Mouse (Mus musculus): ENCODE measurements around the gene S100a2. TPM values are rescaled to one million over a fixed set of nuclear protein-coding genes. Genes with fewer than 3 reads are reported as not detected.

S100a2 gene
- polyA plus RNA-seq (2015; fragmentation: Nextera tagmentation; extraction: Ambion mirVana): 1.2 and 1.5 TPM in 2 replicates

DNA sequence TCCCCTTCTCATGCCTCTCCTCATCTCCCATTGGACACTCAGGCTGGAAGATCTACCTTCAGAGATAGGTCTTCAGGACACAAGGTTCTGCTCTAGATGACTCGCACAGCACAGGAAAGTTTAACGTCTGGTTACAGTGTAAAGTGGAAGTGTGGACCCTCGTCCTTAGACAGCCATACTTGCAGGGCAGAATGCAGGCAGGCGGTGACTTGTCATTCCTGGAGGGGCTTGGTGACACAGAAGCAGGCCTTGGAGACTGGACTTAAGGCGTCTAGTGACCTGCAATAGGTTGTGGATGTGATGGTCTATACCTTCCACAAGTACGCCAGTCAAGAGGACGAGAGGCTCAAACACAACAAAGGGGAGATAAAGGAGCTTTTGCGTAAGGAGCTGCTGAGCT is at the start of gene S100a2:
S100a2 (plus strand) TSS at position 301 of the 400 bp plus-strand sequence.
- DNase-seq (ENCODE audit: low spot score): no peak

DNA sequence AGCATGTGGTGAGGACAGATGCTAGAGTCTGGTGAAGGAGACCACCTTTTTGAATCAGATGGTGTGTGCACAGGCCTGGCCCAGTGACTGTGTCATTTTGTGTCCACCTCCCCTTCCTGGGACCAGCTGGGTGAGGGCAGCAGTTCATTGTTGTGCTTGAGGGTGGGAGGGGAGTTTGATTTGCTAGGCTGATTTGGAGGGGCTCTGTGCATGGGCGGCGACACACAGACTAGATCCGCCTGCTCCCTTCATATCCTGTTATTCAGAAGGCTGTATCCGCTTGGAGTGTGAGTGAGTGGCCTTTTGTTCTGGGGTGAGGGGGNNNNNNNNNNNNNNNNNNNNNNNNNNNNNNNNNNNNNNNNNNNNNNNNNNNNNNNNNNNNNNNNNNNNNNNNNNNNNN is 49.1 kb upstream of the S100a2 start:
- DNase-seq (ENCODE audit: low spot score): no peak

DNA sequence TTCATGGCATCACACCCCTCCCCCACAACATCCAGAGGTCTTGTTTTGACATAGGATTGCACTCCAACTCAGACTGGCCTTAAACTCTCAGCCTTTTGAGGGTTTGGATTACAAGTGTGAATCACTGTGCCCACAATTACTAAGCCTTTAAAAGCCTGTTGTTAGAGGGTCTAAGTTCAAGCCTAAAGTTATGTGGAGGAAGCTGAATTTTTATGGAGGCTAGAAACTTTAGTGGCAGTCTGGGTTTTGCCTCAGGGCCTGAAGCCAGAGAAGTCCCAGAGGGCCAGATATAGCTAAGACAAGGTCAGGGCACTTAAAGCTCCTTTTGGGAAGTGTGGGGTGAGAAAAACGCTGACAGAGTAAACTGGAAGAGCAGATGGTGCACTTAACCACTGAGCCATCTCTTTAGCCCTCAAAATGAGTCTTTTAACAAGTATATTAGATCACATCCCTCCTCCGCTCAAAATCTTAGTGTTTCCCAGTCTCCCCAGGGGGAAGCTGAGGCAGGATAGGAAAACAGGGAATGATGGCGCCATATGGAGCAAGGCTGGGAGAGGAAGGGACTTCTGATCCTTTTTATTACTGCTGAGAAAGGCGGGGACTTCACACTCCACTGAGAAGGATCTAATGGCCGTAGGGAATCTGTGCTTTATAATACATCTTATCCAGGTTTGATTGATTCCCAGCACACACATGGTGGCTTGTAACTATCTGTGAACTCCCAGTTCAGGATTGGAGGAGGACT is 40.2 kb upstream of the S100a2 start:
- DNase-seq (ENCODE audit: low spot score): no peak

- no peak for DNase-seq (ENCODE audit: low spot score)
Measured at GRCm38 (mm10) chr3:90550421-90550790, 39.6 kb upstream of the S100a2 start.

DNA sequence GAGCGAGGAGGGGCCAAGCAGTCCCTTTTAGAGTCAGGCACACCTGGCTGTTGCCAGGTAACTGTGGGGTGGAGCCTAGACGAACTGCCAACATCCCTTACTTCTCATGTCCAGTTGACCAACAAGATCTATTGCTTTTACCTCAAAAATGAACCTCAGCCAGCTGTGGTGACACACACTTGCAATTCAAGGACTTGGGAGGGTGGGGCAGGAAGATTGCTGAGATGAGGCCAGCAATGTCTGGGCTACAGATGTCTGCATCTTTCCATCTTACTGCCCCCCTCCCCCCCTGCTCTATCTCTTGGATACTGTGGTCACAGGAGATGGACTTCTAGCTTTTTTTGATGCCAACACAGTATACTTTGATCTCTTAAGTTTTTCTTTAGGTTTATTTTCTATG is 37.8 kb upstream of the S100a2 start:
- DNase-seq (ENCODE audit: low spot score): no peak

GRCm38 (mm10) chr3:90555954-90556353 is 34.1 kb upstream of the S100a2 start:
- no peak for DNase-seq (ENCODE audit: low spot score)

DNA sequence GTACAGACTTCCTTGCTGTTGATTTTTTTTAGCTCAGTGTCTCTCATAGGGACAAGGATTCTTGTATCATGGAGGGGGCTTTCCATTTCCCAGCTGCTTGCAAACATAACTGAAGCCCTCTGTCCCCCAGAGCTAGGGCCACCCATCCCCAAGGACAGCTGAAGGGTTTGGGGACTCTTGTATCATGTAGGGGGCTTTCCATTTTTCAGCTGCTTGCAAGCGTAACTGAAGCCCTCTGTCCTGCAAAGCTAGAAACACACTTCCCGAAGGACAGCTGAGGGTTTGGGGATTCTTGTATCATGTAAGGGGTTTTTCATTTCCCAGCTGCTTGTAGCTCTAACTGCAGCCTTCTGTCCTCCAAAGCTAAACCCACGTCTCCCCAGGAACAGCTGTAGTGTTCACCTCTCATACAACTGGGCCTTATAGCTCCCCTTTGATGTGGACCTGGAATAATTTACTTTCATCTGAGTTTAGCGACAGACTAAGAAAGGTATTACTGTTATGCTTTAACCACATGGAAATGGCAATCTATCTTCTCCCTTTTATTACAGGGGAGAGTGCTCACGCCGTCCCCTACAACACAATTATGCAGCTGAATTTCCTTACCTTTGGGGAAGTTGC is 29.9 kb upstream of the S100a2 start, which contains the start of gene S100a3:
S100a3 (plus strand) TSS at position 571 of the 621 bp plus-strand sequence.
- no peak for DNase-seq (ENCODE audit: low spot score)

DNA sequence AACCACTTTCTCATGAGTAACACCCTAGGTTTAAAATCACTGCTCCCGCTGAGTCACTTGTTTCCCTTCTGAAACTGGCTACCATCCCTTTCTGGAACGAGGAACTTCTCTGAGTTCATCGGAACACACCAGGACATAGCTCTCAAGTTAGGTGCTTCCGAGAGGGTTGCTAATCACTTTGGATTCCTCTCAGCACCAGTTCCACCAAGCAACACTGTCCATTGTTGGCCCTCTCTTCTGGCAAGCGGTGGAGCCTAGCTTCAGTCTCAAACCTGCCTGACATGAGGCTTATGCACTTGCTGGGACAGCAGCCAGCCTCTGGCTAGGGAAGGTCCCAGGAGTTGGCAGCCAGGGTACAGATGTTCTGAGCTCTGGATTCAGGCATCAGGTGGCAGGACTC is 15.4 kb upstream of the S100a2 start:
- DNase-seq (ENCODE audit: low spot score): no peak

- DNase-seq (ENCODE audit: low spot score): no peak
Measured at GRCm38 (mm10) chr3:90575320-90575719, 14.7 kb upstream of the S100a2 start.

DNA sequence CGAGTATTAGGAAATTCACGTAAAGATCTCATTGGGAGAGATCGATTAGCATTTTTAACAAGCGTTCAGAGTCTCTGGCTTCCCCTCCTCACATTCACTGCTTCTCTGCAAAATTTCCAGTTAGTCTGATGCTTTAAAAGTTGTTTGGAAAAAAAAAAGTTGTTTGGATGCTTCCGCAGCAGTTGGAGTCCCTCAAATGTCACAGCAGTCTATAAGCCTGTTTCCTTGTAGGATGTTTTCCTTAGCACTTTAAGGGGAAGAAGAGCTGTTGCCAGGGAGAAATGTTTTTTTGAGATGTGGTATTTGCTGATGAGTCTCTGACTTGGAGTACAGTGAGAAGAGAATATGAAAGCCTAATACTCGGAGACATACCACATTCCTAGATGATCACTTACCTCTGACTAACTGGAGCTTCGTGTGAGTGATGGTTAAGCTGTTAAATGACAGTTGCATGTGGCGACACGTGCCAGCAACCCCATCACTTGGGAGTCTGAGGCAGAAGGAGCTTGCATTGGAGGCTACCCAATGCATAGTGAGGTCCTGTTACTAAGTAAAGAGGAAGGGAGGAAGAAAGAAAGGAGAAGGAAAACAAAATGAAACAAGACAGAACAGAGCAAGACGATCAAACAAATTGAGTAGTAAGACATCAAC is 13.6 kb upstream of the S100a2 start:
- DNase-seq (ENCODE audit: low spot score): no peak

- no peak for DNase-seq (ENCODE audit: low spot score)
Measured at GRCm38 (mm10) chr3:90579433-90579832, 10.6 kb upstream of the S100a2 start.

- no peak for DNase-seq (ENCODE audit: low spot score)
Measured at GRCm38 (mm10) chr3:90581141-90581540, 8.9 kb upstream of the S100a2 start.

DNA sequence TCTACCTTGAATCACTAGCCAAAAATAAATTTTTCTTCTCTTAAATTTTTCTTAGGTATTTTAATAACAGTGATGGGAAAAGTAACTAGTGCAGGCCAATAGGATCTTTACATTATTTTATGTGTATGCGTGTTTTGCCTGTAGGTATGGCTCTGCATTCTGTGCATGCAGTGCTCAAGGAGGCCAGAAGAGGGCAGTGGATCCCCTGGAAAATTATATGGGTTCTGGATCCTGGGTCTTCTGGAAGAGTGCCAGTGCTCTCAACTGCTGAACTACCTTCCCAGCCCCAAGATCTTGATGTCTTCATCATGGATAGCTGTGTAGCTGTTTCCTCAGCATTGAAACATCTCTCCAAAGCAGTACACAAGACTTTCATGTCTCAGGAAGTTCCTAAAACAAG is 7.9 kb upstream of the S100a2 start:
- DNase-seq (ENCODE audit: low spot score): peak; percentile 22

GRCm38 (mm10) chr3:90582556-90582955 is 7.5 kb upstream of the S100a2 start:
- no peak for DNase-seq (ENCODE audit: low spot score)

- DNase-seq (ENCODE audit: low spot score): no peak
Measured at GRCm38 (mm10) chr3:90583893-90584292, 6.2 kb upstream of the S100a2 start.

DNA sequence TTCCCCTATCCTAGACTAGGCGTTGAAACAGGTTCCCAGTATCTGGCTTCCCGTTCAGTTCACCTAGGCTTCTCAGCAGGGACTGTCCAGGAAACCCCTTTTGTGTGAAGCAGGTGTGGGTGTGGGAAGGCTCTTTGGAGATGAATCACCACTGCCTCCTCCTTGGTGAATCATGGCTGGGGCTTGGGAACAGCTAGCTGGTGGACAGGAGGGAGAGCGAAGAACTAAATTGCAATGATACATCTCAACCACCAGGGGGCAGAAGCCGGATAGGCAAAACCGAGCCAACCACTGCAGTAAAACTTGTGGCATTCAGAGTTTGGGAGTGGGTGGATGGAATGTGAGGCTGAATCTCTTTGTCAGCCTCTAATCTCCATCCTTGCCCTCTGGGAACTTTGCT is 4.5 kb upstream of the S100a2 start:
- peak; percentile 78 for DNase-seq (ENCODE audit: low spot score)

DNA sequence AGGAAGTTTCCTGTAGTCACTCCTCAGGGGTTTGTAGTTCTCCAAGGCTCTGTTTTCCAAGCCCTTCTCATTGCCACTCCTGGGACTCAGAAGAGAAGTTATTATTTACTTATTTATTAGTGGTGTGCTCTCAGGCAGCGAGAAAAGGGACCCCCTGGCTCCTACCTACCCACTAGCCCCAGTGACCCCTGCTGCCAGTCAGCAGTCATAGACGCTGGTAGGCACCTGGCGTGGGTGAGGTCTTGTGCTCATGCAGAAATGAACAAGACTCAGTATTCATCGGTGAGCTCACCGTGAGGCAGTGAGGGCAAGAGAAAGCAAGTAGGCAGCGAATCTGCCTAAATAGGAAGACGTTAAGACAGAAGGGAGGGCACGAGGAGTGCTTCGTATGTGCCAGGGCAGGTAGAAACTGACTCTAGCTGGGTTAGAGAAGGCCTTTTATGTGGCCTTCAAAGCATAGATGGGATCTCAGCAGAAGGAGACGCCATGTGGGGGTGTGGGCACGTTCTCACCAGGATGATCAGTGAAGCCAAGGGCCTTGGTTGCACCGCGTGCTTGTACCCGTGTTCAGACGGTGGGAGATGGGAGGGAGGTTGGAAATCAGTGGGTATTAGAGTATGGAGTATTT is 3.9 kb upstream of the S100a2 start:
- DNase-seq (ENCODE audit: low spot score): peak; percentile 51

- DNase-seq (ENCODE audit: low spot score): peak; percentile 88
Measured at GRCm38 (mm10) chr3:90586906-90587305, 3.1 kb upstream of the S100a2 start.

GRCm38 (mm10) chr3:90587361-90588101 is 2.5 kb upstream of the S100a2 start:
- peak; percentile 33 for DNase-seq (ENCODE audit: low spot score)

DNA sequence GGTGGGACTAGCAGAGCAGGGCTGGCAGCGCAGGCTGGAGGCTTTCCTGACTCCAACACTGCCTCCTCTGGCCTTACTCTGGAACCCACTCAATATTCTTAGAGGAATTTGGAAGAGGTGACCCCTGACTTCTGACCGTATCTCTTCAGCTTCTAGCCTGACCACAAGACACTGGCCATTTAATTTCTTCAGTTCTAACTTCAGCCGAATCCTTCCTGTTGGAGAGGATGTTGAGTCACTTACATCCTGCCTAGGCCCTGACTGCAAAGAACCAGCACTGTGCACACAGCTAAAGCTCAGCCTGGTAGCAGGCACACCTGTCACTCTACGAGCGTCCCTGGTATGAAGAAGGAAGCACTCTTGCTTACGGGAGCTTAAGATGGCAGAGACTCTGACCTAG is 657 bp upstream of the S100a2 start:
- DNase-seq (ENCODE audit: low spot score): peak; percentile 75

DNA sequence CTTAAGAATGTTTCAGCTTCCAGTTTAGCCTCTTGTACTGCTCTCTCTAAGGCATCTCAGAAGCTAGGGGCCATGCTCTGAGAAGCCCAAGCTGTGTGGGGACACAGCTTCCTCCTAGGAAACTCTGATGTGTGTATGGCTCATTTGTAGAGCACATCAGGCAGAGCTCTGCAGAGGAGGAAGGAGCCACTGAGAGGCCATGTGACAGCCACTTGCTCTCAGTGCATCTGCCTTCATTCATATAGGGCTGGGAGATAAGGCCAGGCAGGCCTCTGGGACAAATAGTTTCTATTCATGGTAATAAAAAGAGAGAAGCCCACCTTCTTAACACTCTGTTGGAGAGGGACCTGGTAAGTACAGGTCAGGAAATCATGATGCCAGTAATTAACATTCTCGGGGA is 4.4 kb downstream of the S100a2 start:
- no peak for DNase-seq (ENCODE audit: low spot score)

Data from thymus, postnatal 0 days (tissue).